Mouse (Mus musculus) thymus, adult 18-20 months (tissue): ENCODE measurements around the gene Grhl3.

Experiments
- DNase-seq, 2 experiments: peaks; one replicate each; pipeline ENCODE4 v3.0.0; 2022; ENCODE audit warnings: mixed read lengths in 2 of 2

The Grhl3 gene

GRCm38 (mm10) chr4:135526039-135526710 lies 47.3 kb downstream of the Grhl3 start:
- no peak for DNase-seq

GRCm38 (mm10) chr4:135525057-135525456 lies 48.4 kb downstream of the Grhl3 start:
- no peak for DNase-seq

DNA sequence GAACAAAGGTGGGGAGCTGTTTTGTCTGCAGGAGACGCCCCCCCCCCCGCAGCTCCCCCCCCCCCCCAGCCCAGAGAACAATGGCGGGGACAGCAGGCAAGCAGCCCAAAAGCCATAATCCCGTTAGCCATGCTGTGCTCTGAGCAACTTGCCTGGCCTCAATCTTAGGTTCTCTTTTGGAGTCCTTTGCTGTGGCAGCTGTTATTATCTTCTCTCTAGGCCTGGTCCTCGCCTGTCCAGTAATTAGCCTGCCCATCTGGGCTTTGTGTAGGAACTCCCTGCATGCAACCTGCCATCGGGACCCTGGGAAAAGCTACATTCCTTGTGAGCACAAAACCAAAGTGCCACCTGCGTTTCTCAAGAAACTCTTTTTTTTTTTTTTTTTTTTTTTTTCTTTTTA lies 49.5 kb downstream of the Grhl3 start:
- no peak for DNase-seq

- no peak for DNase-seq
Measured at GRCm38 (mm10) chr4:135520421-135520820, 53.0 kb downstream of the Grhl3 start.

DNA sequence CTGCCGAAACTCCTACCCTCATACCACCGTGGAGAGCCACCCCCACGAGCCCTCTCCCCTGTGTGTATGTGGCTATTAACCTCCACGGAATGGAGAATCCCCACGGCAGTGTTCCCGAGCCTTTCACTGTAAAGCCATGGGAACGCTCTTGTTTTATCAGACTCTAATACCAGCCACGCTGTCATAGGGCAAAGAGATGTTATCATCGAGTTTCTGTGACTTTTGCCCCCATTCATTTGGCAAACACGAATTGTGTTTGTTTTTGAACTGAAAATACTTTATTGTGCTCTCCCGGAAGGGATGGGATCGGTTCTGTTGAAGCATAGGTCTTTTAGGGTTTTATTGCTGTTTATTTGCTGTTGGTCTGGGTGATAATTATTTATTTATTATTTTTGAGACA lies 55.3 kb downstream of the Grhl3 start:
- DNase-seq: no peak

- DNase-seq: peak; percentile 16 to 22
Measured at GRCm38 (mm10) chr4:135516351-135517316, 56.8 kb downstream of the Grhl3 start.

GRCm38 (mm10) chr4:135514925-135515324 lies 58.5 kb downstream of the Grhl3 start:
- no peak for DNase-seq

DNA sequence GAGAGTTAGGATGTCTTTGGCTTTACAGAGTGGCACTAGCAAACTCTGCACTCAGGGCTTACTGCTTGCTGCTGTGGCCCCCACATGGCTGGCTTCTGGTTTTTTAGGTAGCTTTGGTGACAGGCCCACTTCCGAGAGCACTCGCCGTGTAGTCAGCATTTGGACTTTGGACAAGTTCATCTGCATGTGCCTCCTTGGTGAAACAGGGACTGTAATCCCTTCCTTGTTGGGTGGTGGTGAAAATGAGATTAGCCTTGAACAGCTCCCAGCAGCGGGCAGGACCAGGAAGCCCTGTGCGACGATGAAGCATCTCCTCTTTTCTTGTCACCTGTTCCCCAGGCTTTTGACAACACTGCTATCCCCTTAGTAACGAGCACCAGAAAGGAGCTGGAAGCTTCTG lies 59.6 kb downstream of the Grhl3 start:
- no peak for DNase-seq

GRCm38 (mm10) chr4:135509515-135509914 lies 63.9 kb downstream of the Grhl3 start:
- DNase-seq: no peak

GRCm38 (mm10) chr4:135508419-135509039 lies 64.9 kb downstream of the Grhl3 start:
- peak in 1 of 2 experiments; percentile 11 for DNase-seq

GRCm38 (mm10) chr4:135507547-135508350 lies 65.7 kb downstream of the Grhl3 start:
- DNase-seq: no peak

- no peak for DNase-seq
Measured at GRCm38 (mm10) chr4:135505794-135506193, 67.6 kb downstream of the Grhl3 start.

GRCm38 (mm10) chr4:135501587-135501986 lies 71.8 kb downstream of the Grhl3 start:
- no peak for DNase-seq

DNA sequence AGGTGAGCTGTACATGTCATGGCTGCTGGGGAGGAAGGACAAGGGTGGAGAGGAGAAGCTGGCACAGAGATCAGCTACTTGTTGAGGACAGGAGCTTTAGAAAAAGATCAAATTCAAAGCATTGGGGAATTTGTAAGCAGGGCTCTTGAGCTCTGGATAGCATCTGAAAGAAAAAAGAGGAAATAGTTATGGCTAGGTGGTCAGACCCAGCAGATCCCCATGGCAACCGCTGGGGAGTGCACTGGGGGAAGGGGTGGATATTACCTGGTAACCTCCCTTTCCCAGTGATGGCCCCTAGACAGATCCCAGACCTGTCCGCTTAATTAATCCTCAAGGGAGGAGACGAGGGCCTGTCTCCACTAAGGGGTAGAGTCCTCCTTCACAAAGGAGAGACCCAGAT lies 73.6 kb downstream of the Grhl3 start:
- DNase-seq: no peak

DNA sequence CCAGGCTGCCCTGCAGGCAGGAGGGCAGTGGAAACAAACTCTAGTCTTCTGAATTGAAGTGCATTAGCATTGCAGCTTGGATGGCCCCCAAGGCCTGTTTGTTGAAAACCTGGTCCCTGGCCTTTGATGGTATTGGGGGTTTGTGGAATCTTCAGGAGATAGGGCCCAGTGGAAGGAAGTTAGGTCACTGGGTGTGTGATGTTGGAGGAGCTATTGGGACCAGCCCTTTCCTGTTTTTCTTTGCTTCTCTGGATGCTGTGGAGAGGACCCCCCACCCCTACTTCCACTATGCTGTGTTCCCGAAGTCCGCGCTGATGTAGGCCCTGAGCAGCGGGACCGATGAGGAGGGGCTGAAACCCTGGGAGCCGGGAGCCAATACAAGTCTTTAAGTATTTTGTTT lies 75.3 kb downstream of the Grhl3 start:
- DNase-seq: no peak

DNA sequence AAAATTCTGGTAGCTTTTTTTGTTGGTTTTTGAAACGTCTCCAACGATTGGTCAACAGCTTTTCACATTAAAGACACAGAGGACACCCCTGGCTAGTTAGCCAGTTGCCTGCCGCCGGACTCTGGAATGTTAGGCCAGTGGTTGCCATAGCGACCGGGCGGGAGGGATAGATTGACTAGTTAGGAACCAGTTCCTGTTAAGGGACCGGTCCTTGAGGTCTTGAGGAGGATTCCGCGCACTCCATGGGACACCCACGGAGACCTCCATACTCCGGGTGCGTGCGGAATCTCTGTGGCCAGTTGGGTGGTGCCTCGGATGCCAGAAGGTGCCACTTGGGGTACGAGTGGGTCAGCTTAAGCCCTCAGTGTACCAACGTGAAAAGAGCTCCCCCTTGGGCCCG lies 77.6 kb downstream of the Grhl3 start:
- no peak for DNase-seq

DNA sequence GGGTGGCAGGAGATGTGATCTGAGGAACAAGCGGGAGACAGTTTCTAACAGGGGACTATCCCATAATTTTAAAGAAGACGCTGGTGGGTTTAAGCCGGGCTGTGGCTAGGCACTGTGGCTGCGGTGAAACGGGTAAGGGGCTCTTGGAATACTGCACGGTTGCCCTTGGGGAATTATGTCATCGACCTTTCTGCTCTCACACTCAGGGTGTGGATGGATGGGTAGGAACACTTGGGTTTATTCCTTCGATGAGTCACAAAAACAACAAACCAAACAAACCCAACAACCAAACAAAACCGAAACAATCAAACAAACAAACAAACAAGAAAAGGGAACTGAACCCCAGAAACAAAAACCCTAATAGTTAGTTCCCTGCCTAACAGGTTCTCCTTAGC lies 78.0 kb downstream of the Grhl3 start:
- no peak for DNase-seq

GRCm38 (mm10) chr4:135494521-135495396 lies 78.7 kb downstream of the Grhl3 start, which contains the start of the genes Stpg1 and Nipal3:
Gene Stpg1, plus strand, starts transcription at chr4:135494790.
Gene Nipal3, minus strand, starts transcription at chr4:135495038.
- DNase-seq: peak; percentile 86 to 88

DNA sequence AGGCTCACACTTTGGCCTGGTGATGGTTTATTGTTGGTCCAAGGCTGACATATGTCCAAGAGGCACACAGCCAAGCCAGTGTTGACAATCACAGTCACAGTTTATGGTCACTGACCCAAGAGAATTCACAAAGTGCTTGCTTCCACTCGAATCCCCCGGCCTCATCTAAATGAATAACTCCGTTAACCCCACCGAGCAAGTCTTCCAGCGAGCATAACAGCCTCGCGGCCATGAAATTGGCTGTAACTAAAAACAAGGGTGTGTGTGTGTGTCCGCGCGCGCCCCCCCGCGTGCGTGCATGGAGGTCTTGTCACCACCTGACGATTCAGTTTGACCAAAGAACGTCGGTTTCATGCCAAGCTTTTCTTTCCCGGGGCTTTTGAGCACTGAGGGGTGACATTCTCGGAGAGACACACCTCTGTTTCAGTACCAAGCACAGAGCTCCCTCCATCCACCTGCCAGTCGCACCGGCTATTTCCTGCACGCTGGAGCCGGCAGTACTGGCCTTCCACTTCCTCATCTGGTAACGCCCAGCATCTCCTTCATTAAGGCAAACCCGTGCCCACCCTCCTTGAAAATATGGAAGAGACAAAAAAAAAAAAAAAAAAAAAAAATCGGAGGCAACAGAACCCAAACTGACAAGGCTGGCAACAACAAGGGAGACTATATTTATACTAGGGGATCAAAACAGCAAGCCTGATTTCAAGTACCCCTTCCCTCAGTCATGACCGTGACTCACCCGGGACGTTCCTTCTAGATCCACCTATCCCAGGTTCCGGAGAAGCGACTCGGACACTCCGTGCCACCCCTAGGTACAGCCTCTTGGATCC lies 79.5 kb downstream of the Grhl3 start:
- DNase-seq: peak; percentile 28 to 44

DNA sequence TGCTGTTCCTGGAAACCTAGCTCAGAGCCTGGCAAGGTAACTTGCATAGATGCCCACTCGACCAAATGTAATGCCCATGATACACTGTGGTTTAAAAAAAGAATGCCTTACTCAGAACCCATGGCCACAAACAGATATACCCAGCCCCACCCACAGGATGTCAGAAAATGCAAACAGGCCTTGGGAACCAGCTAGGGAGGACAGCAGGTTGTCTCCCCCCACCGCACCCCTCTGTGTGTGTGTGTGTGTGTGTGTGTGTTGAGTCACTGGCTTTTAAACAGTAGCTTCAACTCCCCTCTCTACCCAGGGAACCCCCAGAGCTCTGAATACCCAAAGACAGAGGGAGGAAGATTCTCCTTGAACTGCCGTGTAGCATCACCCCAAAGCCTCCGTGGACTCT lies 80.2 kb downstream of the Grhl3 start:
- DNase-seq: no peak
